Mouse (Mus musculus) retina, postnatal 1 day (tissue): ENCODE measurements around the gene Tor1a.
"Not testable (repeated sequence)": the region's sequence is repeated elsewhere in the genome, so short reads cannot be mapped to it uniquely, and the experiment has no call there.

Experiments
- DNase-seq: peaks from one replicate; pipeline ENCODE4 v3.0.0-alpha.2; 2012

Gene Tor1a

DNA sequence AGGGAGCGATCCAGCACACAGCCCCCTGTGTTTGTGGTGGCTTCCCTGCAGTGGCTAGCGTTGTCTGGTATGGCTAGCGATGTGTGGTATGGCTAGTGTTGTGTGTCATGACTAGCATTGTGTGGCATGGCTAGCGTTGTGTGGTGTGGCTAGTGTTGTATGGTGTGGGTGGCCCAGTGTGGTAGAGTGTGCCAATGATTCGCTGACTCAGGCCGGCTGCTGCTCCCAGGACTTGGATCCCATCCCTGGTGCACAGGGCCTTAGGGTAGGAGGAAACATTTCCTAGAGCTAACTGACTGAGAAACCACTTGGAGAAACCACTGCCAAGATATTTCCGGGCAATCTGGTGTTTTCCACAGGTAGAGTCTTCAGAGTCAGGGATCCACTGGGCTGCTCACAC, 50.1 kb downstream of the Tor1a start:
- no peak for DNase-seq

- DNase-seq: not testable (repeated sequence)
These were observed 51.8 kb downstream of the Tor1a start for GRCm38 (mm10) chr2:30915933-30916332.

DNA sequence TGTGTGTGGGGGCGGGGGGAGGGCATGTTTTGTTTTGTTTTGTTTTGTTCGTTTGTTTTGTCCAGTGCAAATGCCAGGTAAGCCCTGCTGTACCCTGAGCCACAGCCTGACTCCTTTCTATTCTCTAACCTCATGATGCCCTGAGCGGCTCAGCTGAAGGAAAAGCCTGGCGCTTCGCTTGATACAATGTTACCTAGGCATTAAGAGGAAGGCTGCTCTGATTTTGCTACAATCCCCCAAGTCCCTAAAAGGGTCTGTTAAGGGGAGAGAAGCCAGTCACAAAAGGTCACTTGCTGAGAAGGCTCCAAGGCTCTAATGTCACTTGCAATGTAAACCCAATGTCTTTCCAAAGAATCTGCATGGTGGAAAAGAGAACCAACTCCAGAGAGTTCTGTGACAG, 52.4 kb downstream of the Tor1a start:
- DNase-seq: no peak

DNA sequence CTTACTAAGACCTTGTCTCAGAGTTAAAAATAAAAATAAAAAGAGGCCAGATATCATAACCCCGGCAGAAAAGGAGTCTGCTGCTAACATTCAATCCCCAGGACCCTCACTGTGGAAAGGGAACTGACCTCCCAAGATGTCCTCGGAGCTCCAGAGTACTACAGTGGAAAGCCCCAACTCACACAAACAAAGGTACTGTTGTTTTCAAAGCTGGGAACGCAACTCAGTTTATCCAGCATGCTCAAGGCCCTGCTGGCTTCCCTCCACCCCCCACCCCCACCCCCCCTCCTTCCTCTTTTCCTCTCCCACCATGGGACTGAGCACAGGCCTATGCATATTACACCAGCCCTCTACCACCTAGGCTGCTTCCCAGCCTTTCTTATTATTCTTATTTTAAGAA, 52.9 kb downstream of the Tor1a start:
- peak; percentile 52 for DNase-seq

DNA sequence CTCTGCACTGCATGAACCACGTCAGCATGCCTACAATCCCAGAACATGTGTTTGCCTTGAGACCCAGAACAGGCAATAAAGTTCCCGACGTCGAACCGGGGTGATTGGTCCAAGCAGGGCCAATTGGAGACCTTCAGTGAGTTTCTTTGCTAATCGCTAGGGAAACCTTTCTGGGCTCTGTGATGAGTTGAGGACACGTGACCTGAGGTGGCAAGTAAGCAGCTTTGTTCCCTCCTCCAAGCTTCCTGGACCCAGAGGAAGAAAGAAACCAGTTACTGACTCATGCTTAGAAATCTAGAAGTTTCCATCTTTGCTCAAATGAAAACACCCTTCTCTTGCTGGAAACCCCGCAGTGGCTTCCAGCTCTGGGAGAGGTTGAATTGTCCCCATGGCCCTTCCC, 54.7 kb downstream of the Tor1a start:
- DNase-seq: no peak

DNA sequence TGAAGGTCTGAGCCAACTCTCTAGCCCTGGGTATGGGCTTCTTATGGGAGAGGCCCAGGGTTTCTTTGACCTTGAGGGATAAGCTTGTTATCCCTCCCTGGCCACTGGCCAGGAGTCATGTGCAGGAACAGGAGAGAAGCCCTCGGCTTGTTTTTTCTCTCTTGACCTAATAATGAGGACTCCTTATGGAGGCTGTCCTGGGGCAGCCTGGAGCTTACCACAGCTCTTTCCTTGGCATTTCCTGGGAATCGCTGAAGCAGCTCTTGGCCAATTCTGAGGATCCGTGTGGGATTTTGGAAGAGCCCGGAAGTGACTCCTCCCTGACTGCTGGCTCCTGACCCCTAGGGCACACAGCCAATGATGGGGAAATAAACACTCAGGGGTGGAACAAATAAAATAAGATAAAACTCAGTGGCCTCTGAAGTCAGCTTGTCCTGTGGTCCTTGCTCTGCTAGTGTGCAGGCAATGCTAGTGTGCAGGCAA, 55.4 kb downstream of the Tor1a start:
- peak; percentile 73 for DNase-seq
